Mouse (Mus musculus): Measurements from ENCODE around the gene Bnc2. TPM values are rescaled to one million over a fixed set of nuclear protein-coding genes. Genes with fewer than 3 reads are reported as not detected.

The Bnc2 gene
- polyA plus RNA-seq, 1 experiment, result 0.82 TPM

- 77% methylated on average over 14 of the region's 14 CpGs for WGBS
- H3K4me3 ChIP-seq (replicated peaks; ENCODE audit: insufficient read depth, low read depth, low read length), result no peak overlapping the region
- peaks cover 9% of the 10 kb centered on the region; the same call in 1 of the 2 replicates for H3K27me3 ChIP-seq (ENCODE audit: control insufficient read depth, insufficient read depth, low read length)
- no peaks in the 10 kb centered on the region for H3K4me1 ChIP-seq (ENCODE audit: control insufficient read depth, insufficient read depth, low read length)
- TF ChIP-seq CTCF (IDR thresholded peaks at IDR 0.05; ENCODE audit: borderline replicate concordance, insufficient read depth, low read depth, low read length), result no peak
- no peak for TF ChIP-seq POLR2A (IDR thresholded peaks at IDR 0.05; ENCODE audit: borderline replicate concordance, insufficient read depth, low read length)
- H3K27ac ChIP-seq (ENCODE audit: insufficient read depth, low read length), result no peak overlapping the region
- no peak for DNase-seq
These were observed 2.8 kb downstream of the Bnc2 start for GRCm38 (mm10) chr4:84672181-84672791.

GRCm38 (mm10) chr4:84670996-84671395, 4.1 kb downstream of the Bnc2 start:
- DNase-seq, result no peak
- Histone ChIP-seq H3K4me3 (replicated peaks; ENCODE audit: insufficient read depth, low read depth, low read length) (no peak overlapping the region), H3K4me1 (ENCODE audit: control insufficient read depth, insufficient read depth, low read length) (no peaks in the 10 kb centered on the region), H3K27me3 (ENCODE audit: control insufficient read depth, insufficient read depth, low read length) (peaks cover 9% of the 10 kb centered on the region; the same call in 1 of the 2 replicates), H3K27ac (ENCODE audit: insufficient read depth, low read length) (no peak overlapping the region)
- no peak for TF ChIP-seq POLR2A (IDR thresholded peaks at IDR 0.05; ENCODE audit: borderline replicate concordance, insufficient read depth, low read length)
- TF ChIP-seq CTCF (IDR thresholded peaks at IDR 0.05; ENCODE audit: borderline replicate concordance, insufficient read depth, low read depth, low read length), result no peak
- WGBS, result 60% methylated on average over 1 of the region's 1 CpGs

DNA sequence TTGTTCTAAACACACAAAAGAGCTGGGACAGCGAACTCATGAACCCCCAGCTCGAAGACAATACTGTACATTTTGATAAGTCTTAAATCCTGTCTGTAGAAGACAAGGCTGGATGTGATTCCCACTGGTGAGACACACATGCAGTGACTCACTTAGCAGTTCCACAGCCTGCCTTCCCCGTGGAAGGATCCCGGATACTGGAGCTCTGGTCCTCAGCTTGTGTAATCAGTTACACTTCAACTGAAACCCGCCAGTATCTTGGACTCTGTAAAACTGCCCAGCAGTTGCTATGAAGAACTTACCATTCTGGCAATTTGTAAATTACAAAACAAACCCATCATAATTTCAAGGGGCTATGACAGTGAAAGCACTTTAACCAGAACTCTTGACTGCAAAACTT, 5.4 kb downstream of the Bnc2 start:
- DNase-seq, result no peak
- WGBS, result 35% methylated on average over 5 of the region's 5 CpGs
- Histone ChIP-seq H3K27ac (ENCODE audit: insufficient read depth, low read length) (no peak overlapping the region), H3K4me3 (replicated peaks; ENCODE audit: insufficient read depth, low read depth, low read length) (no peak overlapping the region), H3K27me3 (ENCODE audit: control insufficient read depth, insufficient read depth, low read length) (peaks cover 3% of the 10 kb centered on the region; the same call in 1 of the 2 replicates), H3K4me1 (ENCODE audit: control insufficient read depth, insufficient read depth, low read length) (no peaks in the 10 kb centered on the region)
- no peak for TF ChIP-seq POLR2A (IDR thresholded peaks at IDR 0.05; ENCODE audit: borderline replicate concordance, insufficient read depth, low read length)
- no peak for TF ChIP-seq CTCF (IDR thresholded peaks at IDR 0.05; ENCODE audit: borderline replicate concordance, insufficient read depth, low read depth, low read length)

GRCm38 (mm10) chr4:84668949-84669605, 6.0 kb downstream of the Bnc2 start:
- Histone ChIP-seq H3K4me3 (replicated peaks; ENCODE audit: insufficient read depth, low read depth, low read length) (no peak overlapping the region), H3K4me1 (ENCODE audit: control insufficient read depth, insufficient read depth, low read length) (no peaks in the 10 kb centered on the region), H3K27ac (ENCODE audit: insufficient read depth, low read length) (no peak overlapping the region), H3K27me3 (ENCODE audit: control insufficient read depth, insufficient read depth, low read length) (no peaks in the 10 kb centered on the region; the same call in 1 of the 2 replicates)
- 41% methylated on average over 12 of the region's 12 CpGs for WGBS
- no peak for TF ChIP-seq CTCF (IDR thresholded peaks at IDR 0.05; ENCODE audit: borderline replicate concordance, insufficient read depth, low read depth, low read length)
- TF ChIP-seq POLR2A (IDR thresholded peaks at IDR 0.05; ENCODE audit: borderline replicate concordance, insufficient read depth, low read length), result no peak
- no peak for DNase-seq

DNA sequence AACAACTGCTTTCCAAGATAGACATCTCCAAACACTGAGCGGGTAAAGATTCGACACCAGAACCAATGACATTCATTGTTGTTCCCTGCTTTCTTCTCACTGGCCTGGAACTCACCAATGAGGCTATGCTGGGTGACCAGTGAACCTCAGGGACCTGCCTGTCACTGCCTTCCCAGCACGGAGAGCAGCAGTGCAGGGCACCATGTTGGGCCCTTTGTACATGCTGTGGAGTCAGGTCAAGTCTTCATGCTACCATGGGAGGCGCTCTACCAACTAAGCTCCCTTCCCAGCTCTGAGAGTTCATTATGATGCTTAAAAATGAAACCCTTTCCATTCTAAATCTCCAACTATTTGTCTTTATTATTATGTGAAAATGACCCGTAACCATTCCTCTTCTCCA, 6.8 kb downstream of the Bnc2 start:
- Histone ChIP-seq H3K27ac (ENCODE audit: insufficient read depth, low read length) (no peak overlapping the region), H3K4me1 (ENCODE audit: control insufficient read depth, insufficient read depth, low read length) (no peaks in the 10 kb centered on the region), H3K27me3 (ENCODE audit: control insufficient read depth, insufficient read depth, low read length) (no peaks in the 10 kb centered on the region; the same call in 1 of the 2 replicates), H3K4me3 (replicated peaks; ENCODE audit: insufficient read depth, low read depth, low read length) (no peak overlapping the region)
- TF ChIP-seq POLR2A (IDR thresholded peaks at IDR 0.05; ENCODE audit: borderline replicate concordance, insufficient read depth, low read length), result no peak
- no peak for TF ChIP-seq CTCF (IDR thresholded peaks at IDR 0.05; ENCODE audit: borderline replicate concordance, insufficient read depth, low read depth, low read length)
- DNase-seq, result no peak
- WGBS, result 68% methylated on average over 5 of the region's 5 CpGs

GRCm38 (mm10) chr4:84662228-84663065, 12.6 kb downstream of the Bnc2 start:
- H3K27ac ChIP-seq (ENCODE audit: insufficient read depth, low read length), result no peak overlapping the region
- no peak for TF ChIP-seq CTCF (IDR thresholded peaks at IDR 0.05; ENCODE audit: borderline replicate concordance, insufficient read depth, low read depth, low read length)
- no peak for TF ChIP-seq POLR2A (IDR thresholded peaks at IDR 0.05; ENCODE audit: borderline replicate concordance, insufficient read depth, low read length)
- WGBS, result 94% methylated on average over 5 of the region's 5 CpGs
- no peak overlapping the region for H3K4me3 ChIP-seq (replicated peaks; ENCODE audit: insufficient read depth, low read depth, low read length)
- DNase-seq, result no peak
- no peaks in the 10 kb centered on the region for H3K27me3 ChIP-seq (ENCODE audit: control insufficient read depth, insufficient read depth, low read length)
- H3K4me1 ChIP-seq (ENCODE audit: control insufficient read depth, insufficient read depth, low read length), result no peaks in the 10 kb centered on the region

- TF ChIP-seq POLR2A (IDR thresholded peaks at IDR 0.05; ENCODE audit: borderline replicate concordance, insufficient read depth, low read length) (no peak), CTCF (IDR thresholded peaks at IDR 0.05; ENCODE audit: borderline replicate concordance, insufficient read depth, low read depth, low read length) (no peak)
- Histone ChIP-seq H3K4me3 (replicated peaks; ENCODE audit: insufficient read depth, low read depth, low read length) (no peak overlapping the region), H3K27me3 (ENCODE audit: control insufficient read depth, insufficient read depth, low read length) (no peaks in the 10 kb centered on the region), H3K27ac (ENCODE audit: insufficient read depth, low read length) (no peak overlapping the region), H3K4me1 (ENCODE audit: control insufficient read depth, insufficient read depth, low read length) (no peaks in the 10 kb centered on the region)
- WGBS, result 85% methylated on average over 3 of the region's 3 CpGs
- DNase-seq, result no peak
These were observed 13.7 kb downstream of the Bnc2 start for GRCm38 (mm10) chr4:84661341-84661740.

Data from cerebellum, adult 2 months (tissue).